Mouse (Mus musculus): ENCODE results near the gene Akap1. TPM values are rescaled to one million over a fixed set of nuclear protein-coding genes. Genes with fewer than 3 reads are reported as not detected.

Gene Akap1
- polyA plus RNA-seq, 1 experiment from 2014 or later: 8.7 TPM

DNA sequence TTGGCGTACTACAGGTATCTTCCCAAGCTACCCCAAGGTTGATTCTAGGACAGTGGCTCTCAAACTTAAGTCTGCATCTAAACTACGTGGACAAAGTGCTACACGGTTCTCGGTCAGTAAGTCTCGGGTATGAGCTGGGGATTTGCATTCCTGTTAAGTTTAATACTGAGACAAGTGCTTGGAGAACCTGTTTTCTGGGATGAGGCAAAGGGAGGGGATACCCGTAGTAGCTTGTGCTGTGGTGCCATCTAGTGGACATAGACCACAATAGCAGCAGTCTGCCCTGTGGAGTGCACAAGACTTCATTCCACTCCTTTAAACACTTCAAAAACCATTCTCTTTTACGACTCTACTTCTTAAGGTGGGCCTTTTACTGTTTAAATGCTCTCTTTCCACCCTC, 41.4 kb downstream of the Akap1 start:
- no peaks in the 10 kb centered on the region for H3K36me3 ChIP-seq (replicated peaks)
- H3K9ac ChIP-seq: no peak overlapping the region
- H3K4me2 ChIP-seq: no peak overlapping the region
- no peaks in the 10 kb centered on the region for H3K4me1 ChIP-seq (replicated peaks)
- peaks cover 29% of the 10 kb centered on the region for H3K27me3 ChIP-seq
- 3% methylated on average over 7 of the region's 7 CpGs for WGBS (ENCODE audit: insufficient replicate concordance)
- H3K27ac ChIP-seq (replicated peaks): no peak overlapping the region
- no peak overlapping the region for H3K4me3 ChIP-seq (replicated peaks)
- H3K9me3 ChIP-seq (replicated peaks): no peaks in the 10 kb centered on the region
- ATAC-seq (ENCODE audit: insufficient read depth): no peak

DNA sequence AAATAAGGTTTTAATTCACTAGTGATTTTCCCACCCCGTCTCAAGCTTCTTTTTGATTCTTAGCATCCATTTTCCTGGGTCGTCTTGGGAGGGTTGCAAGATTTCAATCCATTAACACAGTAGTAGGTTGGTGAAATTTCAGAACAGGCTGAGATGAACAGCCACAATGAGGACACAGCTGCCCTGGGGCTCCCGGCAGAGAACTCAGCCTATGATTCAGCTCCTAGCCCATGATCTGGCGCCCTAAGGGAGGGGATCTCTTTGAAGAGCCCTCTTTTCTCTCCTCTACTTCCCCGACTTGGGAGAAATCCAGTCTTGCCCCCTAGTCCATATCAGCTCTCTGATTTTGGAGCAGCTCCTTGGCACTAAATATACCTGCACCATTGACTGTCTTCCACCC, 41.9 kb downstream of the Akap1 start:
- ATAC-seq (ENCODE audit: insufficient read depth): no peak
- Histone ChIP-seq H3K27ac (replicated peaks) (no peak overlapping the region), H3K27me3 (peaks cover 29% of the 10 kb centered on the region), H3K4me2 (no peak overlapping the region), H3K9me3 (replicated peaks) (no peaks in the 10 kb centered on the region), H3K4me1 (replicated peaks) (no peaks in the 10 kb centered on the region), H3K4me3 (replicated peaks) (no peak overlapping the region), H3K9ac (no peak overlapping the region), H3K36me3 (replicated peaks) (no peaks in the 10 kb centered on the region)
- WGBS (ENCODE audit: insufficient replicate concordance): 24% methylated on average over 5 of the region's 5 CpGs

DNA sequence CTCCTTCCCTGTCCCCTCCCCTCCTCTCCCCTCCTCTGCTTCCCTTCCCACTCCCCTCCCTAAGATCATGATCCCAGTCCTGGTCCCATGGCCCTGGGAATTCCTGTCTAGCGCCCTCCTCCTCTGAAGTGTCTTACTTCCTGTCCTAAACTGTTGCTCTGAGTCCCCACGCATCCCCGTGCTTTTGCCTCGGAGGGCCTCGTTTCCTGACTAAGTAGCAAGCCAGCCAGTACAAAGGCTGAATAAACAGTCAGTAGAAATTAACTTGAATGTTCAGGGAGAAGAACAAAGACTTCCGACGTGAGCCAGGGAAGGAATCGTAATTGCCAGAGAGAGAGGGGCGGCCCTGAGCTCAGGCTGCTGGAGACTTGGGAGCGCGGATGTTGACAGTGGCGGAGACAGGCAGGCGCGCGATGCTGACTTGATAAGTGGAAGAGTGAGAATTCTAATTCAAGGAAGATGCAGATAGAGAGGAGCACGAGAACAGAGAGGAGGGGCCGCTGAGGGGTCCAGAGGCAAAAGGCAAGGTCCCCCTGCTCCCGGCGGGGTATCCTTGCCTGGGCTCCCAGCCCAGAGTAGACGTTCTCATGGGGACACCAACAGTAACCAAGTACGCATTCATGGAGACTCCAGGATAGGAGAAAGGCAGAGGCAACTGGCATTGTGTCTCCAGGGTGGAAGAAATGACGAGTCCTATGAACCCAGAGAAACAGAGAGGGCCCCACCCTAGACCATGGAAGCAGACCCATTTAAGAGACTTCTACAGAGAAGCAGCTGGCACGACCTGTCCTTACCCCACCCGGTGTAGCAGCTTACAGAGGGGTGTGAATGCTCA, 43.4 kb downstream of the Akap1 start:
- no peaks in the 10 kb centered on the region for H3K9me3 ChIP-seq (replicated peaks)
- no peak overlapping the region for H3K4me3 ChIP-seq (replicated peaks)
- H3K9ac ChIP-seq: no peak overlapping the region
- no peak for ATAC-seq (ENCODE audit: insufficient read depth)
- H3K4me1 ChIP-seq (replicated peaks): no peaks in the 10 kb centered on the region
- H3K36me3 ChIP-seq (replicated peaks): no peaks in the 10 kb centered on the region
- no peak overlapping the region for H3K27ac ChIP-seq (replicated peaks)
- H3K27me3 ChIP-seq: peaks cover 29% of the 10 kb centered on the region
- H3K4me2 ChIP-seq: no peak overlapping the region; the same call in 1 of the 2 replicates
- WGBS (ENCODE audit: insufficient replicate concordance): 17% methylated on average over 24 of the region's 24 CpGs

DNA sequence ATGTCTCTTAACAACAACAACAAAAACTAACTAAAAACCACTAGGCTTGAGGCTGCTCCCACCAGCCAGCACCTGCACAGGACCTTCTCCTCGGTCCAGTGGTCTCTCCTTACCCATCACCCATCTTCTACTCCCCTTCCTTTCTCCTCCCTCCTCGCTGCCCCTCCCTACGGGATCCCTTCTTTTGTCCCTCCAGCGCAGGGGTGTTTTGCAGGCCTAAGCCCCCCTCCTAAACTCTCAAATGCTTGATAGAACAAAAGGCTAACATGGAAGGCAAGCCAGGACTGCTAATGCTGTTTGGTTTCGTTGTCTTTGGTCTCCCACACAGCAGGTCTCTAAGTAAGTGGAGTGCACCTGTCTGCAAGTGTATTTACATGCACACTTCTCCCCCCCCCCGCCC, 44.1 kb downstream of the Akap1 start:
- no peak overlapping the region for H3K9ac ChIP-seq
- no peak overlapping the region for H3K4me3 ChIP-seq (replicated peaks)
- ATAC-seq (ENCODE audit: insufficient read depth): no peak
- 29% methylated on average over 6 of the region's 6 CpGs for WGBS (ENCODE audit: insufficient replicate concordance)
- peaks cover 29% of the 10 kb centered on the region for H3K27me3 ChIP-seq
- no peaks in the 10 kb centered on the region for H3K36me3 ChIP-seq (replicated peaks)
- H3K4me2 ChIP-seq: no peak overlapping the region
- no peaks in the 10 kb centered on the region for H3K9me3 ChIP-seq (replicated peaks)
- H3K4me1 ChIP-seq (replicated peaks): no peaks in the 10 kb centered on the region
- no peak overlapping the region for H3K27ac ChIP-seq (replicated peaks)

DNA sequence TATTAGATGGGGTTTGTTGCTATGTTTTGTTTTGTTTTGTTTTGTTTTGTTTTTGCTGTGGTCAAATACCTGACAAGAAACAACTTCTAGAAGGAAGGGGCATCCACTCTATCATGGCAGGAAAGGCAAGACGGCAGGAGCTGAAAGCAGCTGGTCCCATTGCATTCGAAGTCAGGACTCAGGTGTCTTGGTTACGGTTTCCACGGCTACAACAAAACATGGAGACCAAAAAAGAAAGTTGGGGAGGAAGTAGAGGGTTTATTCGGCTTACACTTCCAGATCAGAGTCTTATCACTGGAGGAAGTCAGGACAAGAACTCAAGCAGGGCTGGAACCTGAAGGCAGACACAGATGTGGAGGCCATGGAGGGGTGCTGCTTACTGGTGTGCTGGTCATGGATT, 47.3 kb downstream of the Akap1 start:
- H3K27me3 ChIP-seq: peaks cover 21% of the 10 kb centered on the region
- H3K4me2 ChIP-seq: no peak overlapping the region
- no peak overlapping the region for H3K27ac ChIP-seq (replicated peaks)
- no peaks in the 10 kb centered on the region for H3K36me3 ChIP-seq (replicated peaks)
- no peak for ATAC-seq (ENCODE audit: insufficient read depth)
- no peak overlapping the region for H3K4me3 ChIP-seq (replicated peaks)
- no peak overlapping the region for H3K9ac ChIP-seq
- 54% methylated on average over 5 of the region's 5 CpGs for WGBS (ENCODE audit: insufficient replicate concordance)
- H3K4me1 ChIP-seq (replicated peaks): no peaks in the 10 kb centered on the region
- no peaks in the 10 kb centered on the region for H3K9me3 ChIP-seq (replicated peaks)

DNA sequence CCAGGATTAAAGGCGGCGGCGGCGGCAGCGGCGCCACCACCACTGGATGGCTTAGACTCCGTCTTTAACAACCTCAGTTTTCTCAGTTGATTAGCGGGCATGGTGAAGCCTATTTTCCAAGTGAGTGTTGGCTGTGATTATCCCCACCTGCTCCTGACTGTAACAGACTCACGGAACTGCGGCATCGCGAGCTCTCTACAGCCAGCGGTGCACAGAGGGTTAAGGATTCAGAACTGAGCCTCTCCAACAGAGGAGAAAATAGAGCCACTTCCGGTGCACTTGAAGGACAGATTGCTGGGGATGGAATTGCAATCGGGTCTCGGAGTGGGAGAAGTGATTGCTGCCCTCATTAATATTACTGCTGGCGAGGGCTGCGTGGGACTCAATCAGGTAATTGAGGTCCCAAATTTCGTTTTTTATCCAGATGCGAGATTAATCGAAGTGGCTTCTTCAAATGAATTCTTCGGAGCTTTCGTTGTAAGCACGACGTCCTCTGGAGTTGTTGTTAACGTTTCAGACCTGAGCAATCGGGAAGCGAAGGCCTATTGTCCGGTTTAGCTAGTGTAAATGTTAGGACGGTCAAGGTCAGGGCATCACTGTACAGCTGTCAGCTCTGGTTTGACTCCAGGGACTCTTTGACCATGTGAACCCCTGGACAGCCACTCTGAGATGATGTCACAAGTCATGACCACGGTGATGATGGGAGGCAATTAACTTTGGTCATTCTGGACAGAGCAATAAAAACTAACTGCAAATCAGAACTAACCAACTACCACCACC, 61.0 kb downstream of the Akap1 start:
- Histone ChIP-seq H3K9ac (no peak overlapping the region), H3K4me1 (replicated peaks) (no peaks in the 10 kb centered on the region), H3K9me3 (replicated peaks) (no peaks in the 10 kb centered on the region), H3K4me2 (no peak overlapping the region; the same call in 1 of the 2 replicates), H3K27ac (replicated peaks) (no peak overlapping the region), H3K4me3 (replicated peaks) (no peak overlapping the region), H3K27me3 (no peaks in the 10 kb centered on the region; the same call in 1 of the 2 replicates), H3K36me3 (replicated peaks) (no peaks in the 10 kb centered on the region)
- WGBS (ENCODE audit: insufficient replicate concordance): 52% methylated on average over 31 of the region's 31 CpGs
- ATAC-seq (ENCODE audit: insufficient read depth): no peak

DNA sequence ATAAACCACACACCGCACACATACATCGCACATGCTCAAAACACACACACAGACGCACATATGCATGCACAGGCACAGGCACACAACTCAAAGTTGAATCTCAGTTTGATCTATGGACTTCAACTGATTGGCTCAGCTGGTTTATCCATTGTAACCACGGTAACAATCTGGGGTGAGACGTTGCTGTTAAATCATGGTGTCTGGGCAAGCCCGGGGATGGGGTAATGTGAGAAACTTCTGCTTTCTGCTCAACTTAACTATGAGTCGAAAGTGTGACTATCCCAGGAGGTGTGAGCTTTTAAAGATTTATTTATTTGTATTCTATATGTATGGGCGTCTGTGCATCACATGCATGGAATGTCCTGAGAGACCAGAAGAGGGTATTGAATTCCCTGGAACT, 68.2 kb downstream of the Akap1 start:
- no peak for ATAC-seq (ENCODE audit: insufficient read depth)
- H3K4me3 ChIP-seq (replicated peaks): no peak overlapping the region
- H3K9me3 ChIP-seq (replicated peaks): no peaks in the 10 kb centered on the region
- 58% methylated on average over 8 of the region's 8 CpGs for WGBS (ENCODE audit: insufficient replicate concordance)
- no peak overlapping the region for H3K4me2 ChIP-seq
- H3K4me1 ChIP-seq (replicated peaks): no peaks in the 10 kb centered on the region
- H3K27ac ChIP-seq (replicated peaks): no peak overlapping the region
- H3K36me3 ChIP-seq (replicated peaks): no peaks in the 10 kb centered on the region
- no peaks in the 10 kb centered on the region for H3K27me3 ChIP-seq
- no peak overlapping the region for H3K9ac ChIP-seq

DNA sequence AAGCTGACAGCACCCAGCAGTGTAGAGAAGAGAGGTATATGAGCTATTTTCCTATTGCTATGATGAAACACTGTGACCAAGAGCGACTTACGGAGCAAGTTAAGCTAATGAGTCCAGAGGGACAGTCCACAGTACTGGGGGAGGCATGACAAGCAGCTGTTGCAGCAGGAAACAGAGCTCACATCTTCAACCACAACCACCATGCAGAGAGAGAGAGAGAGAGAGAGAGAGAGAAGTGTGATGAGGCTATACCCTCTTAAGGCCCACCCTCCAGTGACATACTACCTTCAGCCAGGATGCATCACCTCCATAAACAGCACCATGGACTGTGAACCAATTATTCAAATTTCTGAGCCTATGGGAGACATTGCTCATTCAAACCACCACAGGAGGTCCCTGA, 74.5 kb downstream of the Akap1 start:
- no peak overlapping the region for H3K4me2 ChIP-seq
- H3K9me3 ChIP-seq (replicated peaks): no peaks in the 10 kb centered on the region
- no peak overlapping the region for H3K4me3 ChIP-seq (replicated peaks)
- no peak overlapping the region for H3K27ac ChIP-seq (replicated peaks)
- H3K9ac ChIP-seq: no peak overlapping the region
- no peaks in the 10 kb centered on the region for H3K36me3 ChIP-seq (replicated peaks)
- no peaks in the 10 kb centered on the region for H3K4me1 ChIP-seq (replicated peaks)
- no peaks in the 10 kb centered on the region for H3K27me3 ChIP-seq
- WGBS (ENCODE audit: insufficient replicate concordance): 47% methylated on average over 2 of the region's 2 CpGs
- ATAC-seq (ENCODE audit: insufficient read depth): no peak

DNA sequence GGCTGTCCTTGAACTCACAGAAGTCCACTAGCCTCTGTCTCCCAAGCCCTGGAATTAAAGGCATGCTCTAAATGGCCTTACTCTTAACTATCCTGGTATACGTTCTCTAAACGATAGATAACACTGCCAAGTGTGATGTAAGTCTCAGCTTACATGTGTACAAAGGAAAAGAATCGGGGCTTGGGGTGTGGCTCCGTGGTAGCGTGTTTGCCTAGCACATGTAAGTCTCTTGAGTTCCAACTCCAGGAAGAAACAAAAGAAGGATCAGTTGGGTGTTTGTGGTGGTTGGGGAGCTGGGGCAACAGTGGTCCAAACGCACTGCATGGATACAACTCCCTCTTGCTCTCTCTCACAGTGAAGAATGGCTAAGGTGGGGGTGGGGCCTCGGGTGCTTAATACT, 77.6 kb downstream of the Akap1 start:
- no peak for ATAC-seq (ENCODE audit: insufficient read depth)
- H3K9ac ChIP-seq: no peak overlapping the region
- no peak overlapping the region for H3K27ac ChIP-seq (replicated peaks)
- no peaks in the 10 kb centered on the region for H3K4me1 ChIP-seq (replicated peaks)
- no peaks in the 10 kb centered on the region for H3K36me3 ChIP-seq (replicated peaks)
- no peak overlapping the region for H3K4me2 ChIP-seq
- H3K4me3 ChIP-seq (replicated peaks): no peak overlapping the region
- 54% methylated on average over 7 of the region's 7 CpGs for WGBS (ENCODE audit: insufficient replicate concordance)
- no peaks in the 10 kb centered on the region for H3K9me3 ChIP-seq (replicated peaks)
- no peaks in the 10 kb centered on the region for H3K27me3 ChIP-seq

DNA sequence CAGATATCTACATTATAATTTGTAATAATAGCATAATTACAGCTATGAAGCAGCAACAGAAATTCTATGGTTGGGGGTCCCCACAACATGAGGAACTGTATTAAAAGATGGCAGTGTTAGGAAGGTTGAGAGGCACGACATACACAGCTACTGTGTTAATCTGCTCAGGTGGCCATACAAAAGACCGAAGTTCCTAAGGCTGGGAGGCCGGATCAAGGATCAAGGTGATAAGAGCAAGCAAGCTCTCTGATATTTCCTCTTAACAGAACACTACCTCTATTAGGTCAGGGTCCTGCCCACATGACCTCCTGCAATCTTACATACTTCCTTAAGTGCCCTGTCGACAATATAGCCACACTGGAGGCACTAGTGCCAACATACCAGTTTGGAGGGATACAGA, 80.9 kb downstream of the Akap1 start:
- Histone ChIP-seq H3K4me2 (no peak overlapping the region), H3K27ac (replicated peaks) (no peak overlapping the region), H3K27me3 (no peaks in the 10 kb centered on the region), H3K4me3 (replicated peaks) (no peak overlapping the region), H3K9ac (no peak overlapping the region), H3K4me1 (replicated peaks) (no peaks in the 10 kb centered on the region), H3K36me3 (replicated peaks) (no peaks in the 10 kb centered on the region), H3K9me3 (replicated peaks) (no peaks in the 10 kb centered on the region)
- no peak for ATAC-seq (ENCODE audit: insufficient read depth)
- 54% methylated on average over 4 of the region's 4 CpGs for WGBS (ENCODE audit: insufficient replicate concordance)

DNA sequence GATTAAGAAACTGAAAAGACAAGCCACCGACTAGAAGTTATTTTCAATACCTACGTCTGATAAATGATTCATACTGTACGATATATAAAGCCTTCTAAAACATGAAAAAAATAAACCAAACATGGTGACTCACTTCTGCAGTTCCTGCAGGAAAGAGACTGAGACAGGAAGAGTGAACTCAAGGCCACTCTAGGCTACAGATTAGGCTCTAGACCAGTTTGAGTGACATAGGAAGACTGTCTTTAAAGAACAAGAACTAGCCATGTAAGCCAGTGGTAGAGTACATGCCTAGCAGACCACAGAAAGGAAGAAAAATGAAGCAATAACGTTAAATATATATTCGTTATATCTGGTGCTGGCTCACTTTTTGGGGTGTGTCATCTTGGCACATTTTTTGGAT, 81.9 kb downstream of the Akap1 start:
- no peak overlapping the region for H3K9ac ChIP-seq
- H3K4me1 ChIP-seq (replicated peaks): no peaks in the 10 kb centered on the region
- H3K27ac ChIP-seq (replicated peaks): no peak overlapping the region
- no peaks in the 10 kb centered on the region for H3K36me3 ChIP-seq (replicated peaks)
- WGBS (ENCODE audit: insufficient replicate concordance): 51% methylated on average over 5 of the region's 5 CpGs
- no peak overlapping the region for H3K4me3 ChIP-seq (replicated peaks)
- no peaks in the 10 kb centered on the region for H3K27me3 ChIP-seq
- no peaks in the 10 kb centered on the region for H3K9me3 ChIP-seq (replicated peaks)
- ATAC-seq (ENCODE audit: insufficient read depth): no peak
- no peak overlapping the region for H3K4me2 ChIP-seq
